Mouse (Mus musculus) right cerebral cortex, postnatal 36 days (tissue): ENCODE measurements around the gene Fam172a.

ENCODE experiments used
- DNase-seq, 2 experiments: peaks; one replicate each; pipeline ENCODE4 v3.0.0; 2022; ENCODE audit warnings: low spot score in 2 of 2, mixed read lengths in 1 of 2

Gene Fam172a

DNA sequence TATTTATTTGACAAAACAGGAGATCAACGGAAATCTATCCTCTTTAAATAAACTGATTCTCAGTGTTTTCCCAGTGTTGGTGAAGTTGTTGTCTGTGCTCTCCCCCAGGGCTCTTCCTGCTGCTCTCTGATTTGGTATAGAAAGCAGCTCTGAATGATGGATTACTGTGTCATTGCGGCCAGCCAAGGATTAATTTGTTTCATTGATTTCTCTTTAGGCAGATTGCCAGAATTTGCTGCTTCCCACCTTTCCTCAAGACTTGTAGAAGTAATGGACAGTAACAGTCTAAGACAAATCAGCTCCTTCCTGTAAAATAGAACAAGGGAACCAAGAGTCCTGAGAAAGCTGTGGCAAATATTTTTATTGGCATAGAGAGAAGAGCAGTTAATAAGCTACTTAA, 513.4 kb downstream of the Fam172a start:
- DNase-seq = no peak
